Mouse (Mus musculus) forebrain, embryonic 11.5 days (tissue): ENCODE measurements around the gene Cobll1. TPM values are rescaled to one million over a fixed set of nuclear protein-coding genes. Genes with fewer than 3 reads are reported as not detected.

Experiments
- ATAC-seq: fragments of 200-750 bp; cut with Nextera tagmentation; replicated peaks from 2 replicates; pipeline ENCODE4 v1.8.0; 2017; ENCODE audit warnings: moderate TSS enrichment; ENCODE audit not compliant: low FRiP score
- DNase-seq: peaks from one replicate; pipeline ENCODE4 v3.0.0-alpha.2; 2017; ENCODE audit warnings: low spot score
- H3K27ac ChIP-seq: fragments of 300-500 bp; sonication (generic); 2 replicates; pipeline ENCODE4 v1.5.1; 2014; ENCODE audit warnings: low read depth, low read length
- H3K27me3 ChIP-seq: fragments of 300-500 bp; sonication (generic); 2 replicates; pipeline ENCODE4 v1.6.1; 2014; ENCODE audit warnings: mild to moderate bottlenecking, low read length, mixed read lengths; ENCODE audit not compliant: control insufficient read depth, insufficient read depth
- H3K36me3 ChIP-seq: fragments of 300-500 bp; sonication (generic); 2 replicates; pipeline ENCODE4 v1.6.1; 2014; ENCODE audit warnings: mild to moderate bottlenecking, low read length, moderate library complexity, mixed read lengths; ENCODE audit not compliant: control insufficient read depth, insufficient read depth
- H3K4me1 ChIP-seq: fragments of 300-500 bp; sonication (generic); replicated peaks from 2 replicates; pipeline ENCODE4 v1.6.1; 2014; ENCODE audit warnings: low read length, mixed read lengths; ENCODE audit not compliant: control insufficient read depth, insufficient read depth
- H3K4me2 ChIP-seq: fragments of 300-500 bp; sonication (generic); 2 replicates; pipeline ENCODE4 v1.6.1; 2014; ENCODE audit warnings: low read depth, mild to moderate bottlenecking, low read length, moderate library complexity, mixed read lengths; ENCODE audit not compliant: severe bottlenecking
- H3K4me3 ChIP-seq: fragments of 300-500 bp; sonication (generic); 2 replicates; pipeline ENCODE4 v1.5.1; 2014; ENCODE audit warnings: low read depth, low read length
- H3K9ac ChIP-seq: fragments of 300-500 bp; sonication (generic); 2 replicates; pipeline ENCODE4 v1.6.1; 2014; ENCODE audit warnings: low read length
- H3K9me3 ChIP-seq: fragments of 300-500 bp; sonication (generic); 2 replicates; pipeline ENCODE4 v1.6.1; 2016; ENCODE audit warnings: low read length, mixed read lengths; ENCODE audit not compliant: control insufficient read depth
- WGBS: fragments of 180-500 bp; shearing (Covaris S2); extraction: QIAGEN DNeasy Blood & Tissue Kit; methylation state at CpG from one replicate; pipeline ENCODE4 v1.1.7; 2014; 5-methylcytosine and 5-hydroxymethylcytosine counted together
- polyA plus RNA-seq: library from polyadenylated mRNA; unstranded; fragments of >200 nt; fragmentation: Nextera tagmentation; extraction: Ambion mirVana; gene quantifications from 2 replicates; pipeline ENCODE4 v1.2.1, GENCODE M21; 2014

The Cobll1 gene
- polyA plus RNA-seq, 1 experiment from 2014 or later: 4.8 TPM

GRCm38 (mm10) chr2:65163990-65164389 lies 75.2 kb downstream of the Cobll1 start:
- Histone ChIP-seq H3K4me2 (no peak overlapping the region), H3K27me3 (no peaks in the 10 kb centered on the region), H3K36me3 (no peaks in the 10 kb centered on the region), H3K4me3 (no peak overlapping the region), H3K9me3 (no peaks in the 10 kb centered on the region), H3K9ac (no peak overlapping the region), H3K27ac (no peak overlapping the region), H3K4me1 (no peaks in the 10 kb centered on the region)
- 95% methylated on average over 4 of the region's 4 CpGs for WGBS
- ATAC-seq (no peak), DNase-seq (no peak)

DNA sequence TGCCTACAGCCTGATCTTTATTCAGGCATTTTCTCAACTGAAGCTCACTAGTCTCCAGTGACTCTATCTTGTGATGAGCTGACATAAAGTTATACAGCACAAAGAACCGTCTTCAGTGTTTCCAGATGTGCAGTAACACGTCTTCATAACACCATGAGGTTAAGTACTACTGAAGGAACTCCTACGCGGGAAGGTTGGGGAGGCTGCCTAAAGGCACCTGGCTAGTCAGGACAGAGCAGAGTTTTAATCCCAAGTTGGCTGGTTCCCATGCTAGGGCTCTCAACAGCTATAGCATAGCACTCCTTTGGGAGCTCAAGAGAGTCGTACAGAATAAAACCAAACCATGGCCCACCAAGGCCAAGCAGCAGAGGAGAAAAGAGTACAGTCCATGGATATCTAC lies 76.6 kb downstream of the Cobll1 start:
- H3K4me1 ChIP-seq: no peaks in the 10 kb centered on the region
- H3K27ac ChIP-seq: no peak overlapping the region
- H3K9me3 ChIP-seq: no peaks in the 10 kb centered on the region
- H3K4me2 ChIP-seq: no peak overlapping the region
- no peaks in the 10 kb centered on the region for H3K27me3 ChIP-seq
- H3K36me3 ChIP-seq: no peaks in the 10 kb centered on the region
- WGBS: 89% methylated on average over 5 of the region's 5 CpGs
- no peak for ATAC-seq
- no peak overlapping the region for H3K9ac ChIP-seq
- DNase-seq: no peak
- no peak overlapping the region for H3K4me3 ChIP-seq

DNA sequence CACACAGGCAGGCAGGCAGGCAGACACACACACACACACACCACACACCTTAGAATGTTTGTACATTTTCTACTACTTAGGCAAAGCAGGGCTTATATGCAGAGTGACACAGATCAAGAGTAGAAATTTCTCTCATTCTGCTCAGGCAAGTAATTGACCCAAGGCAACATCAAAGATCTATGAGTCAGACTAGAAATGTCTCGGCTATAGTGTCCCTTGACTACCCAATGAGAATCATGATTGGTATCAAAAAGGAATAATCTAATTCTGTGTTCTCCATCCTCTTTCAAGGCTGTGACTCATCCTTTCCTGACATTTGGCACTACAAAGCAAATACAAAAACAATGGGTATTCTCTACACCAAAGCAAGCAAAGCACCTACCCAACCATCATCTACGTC lies 77.5 kb downstream of the Cobll1 start:
- ATAC-seq (no peak), DNase-seq (no peak)
- no peaks in the 10 kb centered on the region for H3K27me3 ChIP-seq
- no peak overlapping the region for H3K27ac ChIP-seq
- H3K4me3 ChIP-seq: no peak overlapping the region
- H3K9ac ChIP-seq: no peak overlapping the region
- no peaks in the 10 kb centered on the region for H3K4me1 ChIP-seq
- WGBS: 88% methylated on average over 2 of the region's 2 CpGs
- H3K4me2 ChIP-seq: no peak overlapping the region
- no peaks in the 10 kb centered on the region for H3K9me3 ChIP-seq
- H3K36me3 ChIP-seq: no peaks in the 10 kb centered on the region

DNA sequence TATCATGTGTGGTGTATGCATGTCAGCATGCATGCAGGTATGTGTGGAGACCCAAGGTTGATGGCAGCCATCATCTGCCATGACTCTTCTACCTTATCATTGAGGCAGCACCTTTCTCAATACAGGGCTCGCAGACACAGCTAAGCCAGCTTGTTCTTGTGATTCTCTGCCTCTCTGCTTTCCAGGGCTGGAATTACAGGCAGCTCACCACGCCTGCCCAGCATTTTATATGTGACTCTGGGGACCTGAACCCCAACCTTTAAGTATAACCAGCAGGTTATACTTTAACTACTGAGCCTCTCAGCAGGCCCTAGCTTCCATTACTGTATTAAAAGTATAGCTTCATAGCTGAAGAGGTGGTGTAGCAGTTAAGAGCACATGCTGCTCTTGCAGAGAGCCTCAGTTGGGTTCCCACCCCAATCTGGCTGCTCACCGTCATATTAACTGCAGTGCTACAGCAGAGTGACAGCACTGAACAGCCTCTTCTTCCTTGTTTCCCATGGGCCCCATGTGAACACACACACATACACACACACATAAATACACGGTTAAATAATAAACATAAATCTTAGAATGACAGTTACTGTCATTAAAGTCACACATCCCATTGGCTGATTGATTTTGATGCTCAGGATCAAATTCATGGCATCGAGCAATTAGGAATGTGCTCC lies 81.1 kb downstream of the Cobll1 start:
- Histone ChIP-seq H3K4me1 (no peaks in the 10 kb centered on the region), H3K9me3 (no peaks in the 10 kb centered on the region)
- ATAC-seq: no peak

GRCm38 (mm10) chr2:65157325-65157724 lies 81.9 kb downstream of the Cobll1 start:
- WGBS: 85% methylated on average over 2 of the region's 2 CpGs
- Histone ChIP-seq H3K4me2 (no peak overlapping the region), H3K4me1 (no peaks in the 10 kb centered on the region), H3K27me3 (no peaks in the 10 kb centered on the region), H3K4me3 (no peak overlapping the region), H3K9ac (no peak overlapping the region), H3K27ac (no peak overlapping the region), H3K9me3 (no peaks in the 10 kb centered on the region), H3K36me3 (no peaks in the 10 kb centered on the region)
- ATAC-seq (no peak), DNase-seq (no peak)

More for the DNA sequence above, 81.1 kb downstream of the Cobll1 start:
- 85% methylated on average over 5 of the region's 5 CpGs for WGBS
- no peak overlapping the region for H3K27ac ChIP-seq
- H3K9ac ChIP-seq: no peak overlapping the region
- H3K27me3 ChIP-seq: no peaks in the 10 kb centered on the region
- no peak overlapping the region for H3K4me2 ChIP-seq
- no peak for DNase-seq
- H3K4me3 ChIP-seq: no peak overlapping the region
- no peaks in the 10 kb centered on the region for H3K36me3 ChIP-seq

GRCm38 (mm10) chr2:65148928-65149327 lies 90.3 kb downstream of the Cobll1 start:
- WGBS: 88% methylated on average over 6 of the region's 6 CpGs
- no peak overlapping the region for H3K4me2 ChIP-seq
- DNase-seq: no peak
- H3K4me3 ChIP-seq: no peak overlapping the region
- H3K27me3 ChIP-seq: no peaks in the 10 kb centered on the region
- H3K27ac ChIP-seq: no peak overlapping the region
- H3K9ac ChIP-seq: no peak overlapping the region
- H3K9me3 ChIP-seq: no peaks in the 10 kb centered on the region
- H3K36me3 ChIP-seq: no peaks in the 10 kb centered on the region
- no peaks in the 10 kb centered on the region for H3K4me1 ChIP-seq
- no peak for ATAC-seq

GRCm38 (mm10) chr2:65147431-65147830 lies 91.8 kb downstream of the Cobll1 start:
- H3K27ac ChIP-seq: no peak overlapping the region
- H3K36me3 ChIP-seq: no peaks in the 10 kb centered on the region
- H3K9ac ChIP-seq: no peak overlapping the region
- ATAC-seq: no peak
- no peak overlapping the region for H3K4me2 ChIP-seq
- WGBS: 46% methylated on average over 1 of the region's 1 CpGs
- H3K4me3 ChIP-seq: no peak overlapping the region
- no peaks in the 10 kb centered on the region for H3K27me3 ChIP-seq
- DNase-seq: no peak
- H3K9me3 ChIP-seq: no peaks in the 10 kb centered on the region
- no peaks in the 10 kb centered on the region for H3K4me1 ChIP-seq

GRCm38 (mm10) chr2:65145421-65146117 lies 93.6 kb downstream of the Cobll1 start:
- DNase-seq (peak; percentile 56), ATAC-seq (peak; percentile 91)
- H3K9me3 ChIP-seq: no peaks in the 10 kb centered on the region
- 60% methylated on average over 6 of the region's 6 CpGs for WGBS
- no peaks in the 10 kb centered on the region for H3K36me3 ChIP-seq
- H3K4me1 ChIP-seq: no peaks in the 10 kb centered on the region
- no peaks in the 10 kb centered on the region for H3K27me3 ChIP-seq
- no peak overlapping the region for H3K4me3 ChIP-seq
- no peak overlapping the region for H3K27ac ChIP-seq
- H3K4me2 ChIP-seq: no peak overlapping the region
- H3K9ac ChIP-seq: no peak overlapping the region
